Mouse (Mus musculus) hindbrain, embryonic 12.5 days (tissue): ENCODE data around the gene Gse1. TPM values are rescaled to one million over a fixed set of nuclear protein-coding genes. Genes with fewer than 3 reads are reported as not detected.

Experiments used
- ATAC-seq: fragments of 200-750 bp; cut with Nextera tagmentation; 2 replicates; pipeline ENCODE4 v1.8.0; 2017; ENCODE audit warnings: moderate TSS enrichment; ENCODE audit not compliant: low FRiP score
- H3K27ac ChIP-seq: fragments of 300-500 bp; sonication (generic); 2 replicates; pipeline ENCODE4 v1.5.1; 2016; ENCODE audit warnings: mild to moderate bottlenecking
- H3K27me3 ChIP-seq: fragments of 300-500 bp; sonication (generic); 2 replicates; pipeline ENCODE4 v1.6.1; 2016; ENCODE audit warnings: mild to moderate bottlenecking
- H3K36me3 ChIP-seq: fragments of 300-500 bp; sonication (generic); 2 replicates; pipeline ENCODE4 v1.6.1; 2016; ENCODE audit warnings: mild to moderate bottlenecking
- H3K4me1 ChIP-seq: fragments of 300-500 bp; sonication (generic); 2 replicates; pipeline ENCODE4 v1.6.1; 2016
- H3K4me2 ChIP-seq: fragments of 300-500 bp; sonication (generic); replicated peaks from 2 replicates; pipeline ENCODE4 v1.6.1; 2016; ENCODE audit warnings: mild to moderate bottlenecking
- H3K4me3 ChIP-seq: fragments of 300-500 bp; sonication (generic); 2 replicates; pipeline ENCODE4 v1.5.1; 2016; ENCODE audit warnings: mild to moderate bottlenecking
- H3K9ac ChIP-seq: fragments of 300-500 bp; sonication (generic); 2 replicates; pipeline ENCODE4 v1.6.1; 2016; ENCODE audit warnings: mild to moderate bottlenecking, moderate library complexity
- H3K9me3 ChIP-seq: fragments of 300-500 bp; sonication (generic); replicated peaks from 2 replicates; pipeline ENCODE4 v1.6.1; 2016; ENCODE audit warnings: mild to moderate bottlenecking
- WGBS: fragments of 180-500 bp; shearing (Covaris S2); methylation state at CpG from one replicate; pipeline ENCODE4 v1.1.7; 2016; 5-methylcytosine and 5-hydroxymethylcytosine counted together
- polyA plus RNA-seq: library from polyadenylated mRNA; unstranded; fragments of >200 nt; fragmentation: Nextera tagmentation; extraction: Ambion mirVana; gene quantifications from 2 replicates; pipeline ENCODE4 v1.2.1, GENCODE M21; 2016

The Gse1 gene
- polyA plus RNA-seq, 1 experiment from 2014 or later = 24.0 TPM

DNA sequence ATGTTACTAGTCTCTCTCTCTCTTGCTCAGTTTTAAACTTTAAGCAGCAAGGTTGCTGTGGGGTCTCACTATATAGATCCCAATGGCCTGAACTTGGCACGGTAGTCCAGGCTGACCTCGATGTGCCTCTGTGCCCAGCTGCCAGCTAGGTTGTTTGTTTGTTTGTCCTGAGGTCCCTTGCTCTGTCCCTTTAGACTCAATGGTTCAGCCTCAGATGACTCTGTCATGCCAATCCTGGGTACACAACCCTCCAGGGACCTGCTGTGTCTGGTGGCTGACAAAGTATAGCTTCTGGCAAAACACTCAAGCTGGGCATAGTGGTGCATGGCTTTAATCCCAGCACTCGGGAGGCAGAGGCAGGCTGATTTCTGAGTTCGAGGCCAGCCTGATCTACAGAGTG lies 20.2 kb downstream of the Gse1 start:
- H3K4me1 ChIP-seq = peaks cover 19% of the 10 kb centered on the region
- no peak overlapping the region for H3K9ac ChIP-seq
- no peak overlapping the region for H3K27ac ChIP-seq
- ATAC-seq = no peak
- no peak overlapping the region for H3K4me3 ChIP-seq
- H3K27me3 ChIP-seq = no peaks in the 10 kb centered on the region
- H3K4me2 ChIP-seq = no peak overlapping the region
- WGBS = 96% methylated on average over 4 of the region's 4 CpGs
- H3K36me3 ChIP-seq = no peaks in the 10 kb centered on the region
- no peaks in the 10 kb centered on the region for H3K9me3 ChIP-seq

DNA sequence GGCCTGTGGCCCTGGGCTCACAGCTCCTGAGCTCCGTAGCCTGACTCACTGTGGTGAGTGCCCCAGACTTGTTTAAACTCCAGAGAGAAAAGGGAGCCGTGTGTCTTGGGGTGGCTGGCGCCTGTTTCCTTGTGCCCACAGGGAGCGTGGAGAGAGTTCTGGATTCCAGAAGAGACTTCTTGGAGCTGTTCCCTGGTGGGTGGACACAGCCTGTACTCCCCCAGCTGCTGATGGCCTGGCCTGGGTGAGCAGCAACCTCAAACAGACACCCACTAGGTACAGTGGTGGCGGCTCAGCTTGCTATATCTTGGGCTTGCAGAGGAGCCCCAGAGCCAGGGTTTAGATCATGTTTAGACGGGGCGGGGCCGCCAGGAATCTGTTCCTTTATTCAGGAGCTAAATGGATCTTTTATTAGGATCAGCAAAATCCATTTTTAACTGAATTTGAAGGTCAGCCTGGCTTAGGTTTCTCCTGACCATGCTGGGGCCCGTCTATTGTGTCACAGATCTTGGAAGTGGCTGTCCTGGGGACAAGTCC lies 21.6 kb downstream of the Gse1 start:
- Histone ChIP-seq H3K27ac (no peak overlapping the region), H3K27me3 (no peaks in the 10 kb centered on the region), H3K4me1 (peaks cover 25% of the 10 kb centered on the region), H3K9me3 (no peaks in the 10 kb centered on the region), H3K36me3 (no peaks in the 10 kb centered on the region), H3K4me2 (no peak overlapping the region), H3K9ac (no peak overlapping the region), H3K4me3 (no peak overlapping the region)
- WGBS = 82% methylated on average over 9 of the region's 9 CpGs
- ATAC-seq = no peak

DNA sequence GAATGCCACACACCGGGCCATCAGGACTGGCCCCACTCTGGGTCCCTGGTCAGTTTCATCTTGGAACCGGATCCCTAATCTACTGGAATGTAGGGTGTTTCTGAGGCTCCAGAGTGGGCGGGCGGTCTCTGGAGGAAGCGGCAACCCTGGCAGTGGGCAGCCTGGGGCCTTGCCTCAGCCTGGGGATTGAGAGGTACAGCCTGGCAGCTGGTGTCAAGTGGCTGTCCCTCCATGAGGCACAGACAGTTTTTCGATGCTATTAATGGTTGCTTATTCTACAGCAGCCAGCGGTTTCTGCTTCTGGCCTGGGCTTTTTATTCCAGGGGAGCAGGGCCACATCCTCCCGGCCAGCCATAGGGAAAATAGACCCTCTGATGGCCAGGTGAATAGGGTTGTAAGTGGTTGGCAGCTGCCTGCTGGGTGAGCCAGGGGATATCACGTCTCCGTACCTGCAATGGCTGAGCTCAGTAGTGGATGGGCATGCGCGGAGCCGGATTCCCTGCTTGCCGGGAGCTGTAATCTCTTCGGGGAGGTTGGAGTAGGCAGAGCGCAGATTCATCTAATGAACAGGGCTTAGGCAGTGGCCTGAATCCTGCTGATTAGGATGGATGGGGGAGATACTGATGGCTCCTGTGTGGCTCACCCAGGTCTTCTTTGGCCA lies 22.6 kb downstream of the Gse1 start:
- no peaks in the 10 kb centered on the region for H3K9me3 ChIP-seq
- H3K4me1 ChIP-seq = peaks cover 28% of the 10 kb centered on the region
- H3K27me3 ChIP-seq = no peaks in the 10 kb centered on the region
- H3K9ac ChIP-seq = peak overlapping the region; percentile 18; the same call in 1 of the 2 replicates
- H3K4me3 ChIP-seq = no peak overlapping the region
- no peak overlapping the region for H3K4me2 ChIP-seq
- 0 out of 2 replicates have a peak, but pooled peaks have one; percentile 18 for ATAC-seq
- no peaks in the 10 kb centered on the region for H3K36me3 ChIP-seq
- H3K27ac ChIP-seq = peak overlapping the region; percentile 77
- 68% methylated on average over 16 of the region's 16 CpGs for WGBS

DNA sequence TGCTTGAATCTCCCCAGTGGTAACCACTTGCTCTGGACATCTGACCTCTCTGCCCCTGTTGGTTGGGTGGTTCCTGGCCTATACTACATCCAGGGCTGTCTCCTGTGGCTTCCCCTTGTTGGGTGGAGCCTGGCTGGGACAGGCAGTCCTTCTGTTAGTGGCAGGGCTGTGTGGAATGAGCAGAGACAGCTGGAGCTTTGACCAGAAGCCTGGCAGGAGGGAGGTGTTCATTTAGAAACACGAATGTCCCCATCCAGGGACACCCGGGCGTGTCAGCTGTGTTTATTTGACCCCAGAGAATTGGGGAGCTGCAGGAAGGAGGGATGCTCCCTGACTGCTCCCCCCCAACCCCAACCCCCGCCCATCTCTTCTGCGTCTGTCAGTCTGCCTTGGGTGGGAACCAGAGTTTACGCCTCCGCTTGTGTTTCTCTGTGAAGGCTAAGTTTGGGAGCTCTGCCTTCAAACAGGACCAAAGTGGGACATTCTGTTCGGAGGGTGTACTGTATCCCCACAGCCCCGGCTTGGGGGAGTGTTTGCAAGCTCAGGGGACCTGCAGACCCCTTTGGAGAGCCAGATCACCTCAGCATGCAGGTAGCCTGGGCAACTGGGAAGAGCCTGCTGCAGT lies 23.3 kb downstream of the Gse1 start:
- no peaks in the 10 kb centered on the region for H3K9me3 ChIP-seq
- no peaks in the 10 kb centered on the region for H3K36me3 ChIP-seq
- H3K4me3 ChIP-seq = no peak overlapping the region
- H3K27me3 ChIP-seq = no peaks in the 10 kb centered on the region
- peaks cover 29% of the 10 kb centered on the region for H3K4me1 ChIP-seq
- peak overlapping the region; percentile 77 for H3K27ac ChIP-seq
- H3K4me2 ChIP-seq = no peak overlapping the region
- 0 out of 2 replicates have a peak overlapping the region, but pooled peaks have one; percentile 18 for H3K9ac ChIP-seq
- WGBS = 60% methylated on average over 9 of the region's 9 CpGs
- peak; percentile 23; the same call in 1 of the 2 replicates for ATAC-seq

DNA sequence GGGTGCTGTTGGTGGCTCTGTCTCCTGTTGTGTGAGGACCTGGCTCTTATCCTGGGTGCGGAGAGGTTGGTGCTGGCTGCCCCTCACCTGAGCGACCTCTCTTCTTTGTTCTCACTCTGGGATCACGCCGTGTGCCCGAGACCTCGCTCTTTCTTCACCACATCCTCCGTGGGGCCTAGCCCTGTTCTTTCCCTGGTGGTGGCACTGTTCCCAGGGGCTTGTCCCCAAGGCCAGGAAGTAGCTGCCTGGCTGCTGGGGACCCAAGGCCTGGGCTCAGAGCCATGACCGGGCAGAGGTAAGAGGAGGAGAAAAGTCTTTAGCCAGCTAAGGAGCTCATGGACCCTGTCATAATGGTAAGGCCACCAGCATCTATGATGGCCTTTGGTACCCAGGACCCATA lies 25.4 kb downstream of the Gse1 start:
- WGBS = 83% methylated on average over 8 of the region's 8 CpGs
- ATAC-seq = no peak
- no peaks in the 10 kb centered on the region for H3K9me3 ChIP-seq
- H3K36me3 ChIP-seq = no peaks in the 10 kb centered on the region
- H3K4me2 ChIP-seq = no peak overlapping the region
- peaks cover 36% of the 10 kb centered on the region for H3K4me1 ChIP-seq
- no peak overlapping the region for H3K9ac ChIP-seq
- H3K4me3 ChIP-seq = no peak overlapping the region
- no peaks in the 10 kb centered on the region for H3K27me3 ChIP-seq
- no peak overlapping the region for H3K27ac ChIP-seq

DNA sequence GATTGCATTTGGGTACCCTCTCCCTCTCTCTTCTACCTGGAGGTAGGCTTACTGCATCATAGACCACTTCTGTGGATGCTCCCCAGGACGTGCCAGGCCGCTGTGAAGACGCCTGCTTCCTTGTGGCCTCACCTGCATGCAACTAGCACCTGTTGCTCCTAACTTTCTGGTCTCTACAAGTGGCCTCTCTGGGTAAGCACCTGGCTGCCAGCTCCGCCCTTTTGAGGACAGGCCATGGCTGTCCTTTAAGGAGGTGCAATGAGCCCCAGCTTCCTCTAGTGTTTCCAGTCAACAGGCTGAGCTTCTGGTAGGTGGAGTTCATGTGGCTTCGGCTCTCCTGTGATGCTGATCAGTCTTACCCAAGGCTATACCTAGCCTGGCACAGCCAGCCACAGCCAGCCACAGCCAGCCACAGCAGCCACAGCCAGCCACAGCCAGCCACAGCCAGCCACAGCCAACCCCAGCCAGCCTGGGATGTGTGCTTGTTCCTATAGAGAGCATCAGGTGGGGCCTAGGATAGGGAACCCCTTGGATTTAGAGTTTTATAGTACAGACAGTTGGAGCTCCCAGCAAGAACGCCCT lies 27.2 kb downstream of the Gse1 start:
- Histone ChIP-seq H3K4me1 (peaks cover 38% of the 10 kb centered on the region), H3K27me3 (no peaks in the 10 kb centered on the region), H3K27ac (no peak overlapping the region), H3K4me2 (no peak overlapping the region), H3K9ac (no peak overlapping the region), H3K9me3 (no peaks in the 10 kb centered on the region), H3K4me3 (no peak overlapping the region), H3K36me3 (no peaks in the 10 kb centered on the region)
- no peak for ATAC-seq
- 92% methylated on average over 6 of the region's 6 CpGs for WGBS

DNA sequence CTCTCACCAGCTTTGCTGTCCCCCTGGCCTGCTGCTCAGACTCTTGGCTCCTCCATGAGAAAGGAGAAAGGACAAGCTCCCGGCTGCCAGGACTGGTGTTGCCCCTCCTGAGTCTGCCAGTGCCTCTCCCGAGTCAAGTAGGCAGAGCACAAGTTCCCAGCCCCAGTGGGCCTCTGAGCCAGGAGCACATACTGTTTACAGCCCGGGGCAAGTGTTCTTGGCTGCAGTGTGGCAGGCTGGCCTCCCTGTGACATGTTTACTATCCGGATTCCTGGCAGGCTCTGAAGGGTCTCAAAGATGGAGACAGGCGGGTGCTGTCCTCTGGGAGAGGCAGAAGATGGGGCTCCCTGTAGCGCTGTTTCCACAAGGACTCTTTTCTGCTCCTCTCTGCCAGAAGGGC lies 28.7 kb downstream of the Gse1 start:
- Histone ChIP-seq H3K27me3 (no peaks in the 10 kb centered on the region), H3K9me3 (no peaks in the 10 kb centered on the region), H3K27ac (no peak overlapping the region), H3K4me3 (no peak overlapping the region), H3K4me2 (no peak overlapping the region), H3K36me3 (no peaks in the 10 kb centered on the region), H3K9ac (no peak overlapping the region), H3K4me1 (peaks cover 38% of the 10 kb centered on the region)
- ATAC-seq = no peak
- WGBS = 52% methylated on average over 6 of the region's 6 CpGs

DNA sequence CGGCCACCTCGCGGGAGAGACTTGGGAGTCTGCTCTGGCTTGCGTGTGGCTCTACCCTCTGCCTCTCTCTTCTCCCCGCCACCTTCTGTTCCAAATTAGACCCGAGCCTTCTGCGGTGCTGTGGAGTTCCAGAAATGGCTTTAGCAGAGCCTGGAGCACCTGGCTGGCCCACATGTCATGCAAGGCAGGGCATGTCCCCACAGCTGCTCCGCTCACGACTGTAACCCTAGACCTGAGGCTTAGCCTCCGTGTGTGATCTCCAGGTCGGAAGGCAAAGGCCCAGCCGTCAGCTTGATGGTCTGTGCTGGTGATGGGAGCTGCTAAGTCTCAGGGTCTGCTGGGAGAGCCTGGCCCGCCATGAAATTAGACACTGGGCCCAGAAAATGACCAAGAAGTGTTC lies 30.9 kb downstream of the Gse1 start:
- Histone ChIP-seq H3K4me1 (peaks cover 46% of the 10 kb centered on the region), H3K9me3 (no peaks in the 10 kb centered on the region), H3K4me2 (no peak overlapping the region), H3K36me3 (no peaks in the 10 kb centered on the region), H3K4me3 (no peak overlapping the region), H3K9ac (no peak overlapping the region), H3K27me3 (no peaks in the 10 kb centered on the region), H3K27ac (no peak overlapping the region)
- WGBS = 83% methylated on average over 13 of the region's 13 CpGs
- ATAC-seq = no peak

DNA sequence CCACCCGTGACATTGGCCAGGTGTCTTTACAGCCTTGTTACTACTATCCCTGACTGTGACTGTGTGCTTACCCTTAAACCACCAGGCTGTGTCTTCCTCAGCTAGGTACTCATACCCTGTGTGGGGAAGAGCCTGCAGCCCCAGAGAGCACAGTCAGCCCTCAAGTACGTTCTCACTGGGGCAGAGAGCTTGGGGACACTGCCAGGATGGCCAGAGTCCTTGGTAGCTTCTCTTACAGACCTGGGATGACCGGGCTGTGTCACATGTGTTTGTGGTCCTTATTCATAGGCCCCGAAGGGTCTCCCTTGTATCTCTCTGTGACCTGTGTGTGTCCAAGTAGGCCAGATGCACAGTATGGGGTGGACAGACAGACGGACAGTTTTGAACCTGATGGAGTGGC lies 32.4 kb downstream of the Gse1 start:
- peaks cover 56% of the 10 kb centered on the region for H3K4me1 ChIP-seq
- WGBS = 76% methylated on average over 5 of the region's 5 CpGs

DNA sequence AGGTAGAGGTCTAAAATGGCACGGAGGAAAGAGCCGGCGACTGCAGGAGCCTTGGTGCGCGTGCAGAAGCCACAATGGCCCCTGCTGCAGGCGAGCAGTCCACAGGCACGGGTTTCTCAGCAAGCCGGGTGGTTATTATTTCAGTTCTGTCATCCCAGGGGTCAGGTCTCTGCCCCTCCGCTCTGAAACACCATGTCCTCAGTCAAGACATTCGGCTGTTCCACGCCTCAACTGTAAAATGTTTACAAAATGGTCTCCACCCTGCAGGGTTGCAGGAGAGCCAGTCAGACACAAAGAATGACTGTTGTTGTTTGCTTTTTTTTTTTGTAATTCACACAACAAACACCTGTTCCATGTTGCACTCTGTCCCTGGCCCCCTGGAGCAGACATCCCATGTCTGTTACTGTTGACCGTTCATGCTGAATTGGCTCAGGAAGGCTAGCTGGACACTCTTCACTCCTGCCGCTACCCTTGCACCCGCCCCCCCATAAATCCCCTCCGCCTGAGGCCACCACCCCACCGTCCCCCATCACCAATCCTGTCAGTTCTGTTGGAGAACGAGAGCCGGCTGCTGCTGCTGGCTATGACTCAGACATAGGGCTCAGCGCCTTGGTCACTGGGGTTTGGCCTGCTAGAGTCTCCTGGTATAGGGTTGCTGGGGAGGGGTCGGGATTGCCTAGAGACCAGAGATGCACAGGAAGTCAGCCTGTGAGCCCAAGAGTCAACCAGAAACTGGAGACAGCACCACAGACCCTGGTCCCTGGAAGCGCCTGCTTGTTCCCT lies 33.3 kb downstream of the Gse1 start:
- 0 out of 2 replicates have a peak overlapping the region, but pooled peaks have one; percentile 30 for H3K27ac ChIP-seq
- peaks cover 61% of the 10 kb centered on the region for H3K4me1 ChIP-seq
- H3K9me3 ChIP-seq = no peaks in the 10 kb centered on the region
- H3K4me2 ChIP-seq = 0 out of 2 replicates have a peak overlapping the region, but pooled peaks have one; percentile 11
- H3K9ac ChIP-seq = peak overlapping the region; percentile 42; the same call in 1 of the 2 replicates
- H3K27me3 ChIP-seq = no peaks in the 10 kb centered on the region
- H3K4me3 ChIP-seq = no peak overlapping the region
- no peaks in the 10 kb centered on the region for H3K36me3 ChIP-seq
- ATAC-seq = no peak
- WGBS = 33% methylated on average over 21 of the region's 21 CpGs

More for the DNA sequence above, 32.4 kb downstream of the Gse1 start:
- Histone ChIP-seq H3K36me3 (no peaks in the 10 kb centered on the region), H3K4me2 (0 out of 2 replicates have a peak overlapping the region, but pooled peaks have one; percentile 11), H3K4me3 (no peak overlapping the region), H3K27ac (no peak overlapping the region), H3K27me3 (no peaks in the 10 kb centered on the region), H3K9ac (0 out of 2 replicates have a peak overlapping the region, but pooled peaks have one; percentile 42), H3K9me3 (no peaks in the 10 kb centered on the region)
- no peak for ATAC-seq

DNA sequence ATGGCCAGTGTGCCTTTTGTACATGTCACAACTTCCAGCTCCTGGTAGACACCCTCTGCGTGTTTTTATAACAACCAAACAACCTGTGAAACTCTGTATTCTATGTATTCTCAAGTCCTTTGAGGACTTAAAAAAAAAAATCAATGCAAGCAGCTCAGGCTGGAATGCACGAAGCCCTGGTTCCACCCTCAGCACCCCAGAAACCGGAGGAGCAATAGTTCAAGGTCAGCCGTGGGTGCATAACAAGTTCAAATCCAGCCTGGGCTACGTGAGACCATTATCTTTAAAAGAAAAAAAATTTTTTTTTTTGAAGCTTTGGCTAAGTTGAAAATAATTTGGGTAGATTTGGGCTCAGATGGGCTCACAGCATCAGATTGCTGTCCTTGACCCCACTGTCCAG lies 35.6 kb downstream of the Gse1 start:
- Histone ChIP-seq H3K36me3 (no peaks in the 10 kb centered on the region), H3K4me3 (no peak overlapping the region), H3K4me1 (peaks cover 78% of the 10 kb centered on the region), H3K9ac (no peak overlapping the region), H3K9me3 (no peaks in the 10 kb centered on the region), H3K27me3 (no peaks in the 10 kb centered on the region), H3K4me2 (no peak overlapping the region), H3K27ac (no peak overlapping the region)
- no peak for ATAC-seq
- 87% methylated on average over 5 of the region's 5 CpGs for WGBS
